Mouse (Mus musculus) right cerebral cortex, adult 2 months (tissue): ENCODE data around the gene Pcgf3.

Source experiments
- DNase-seq, 2 experiments: peaks; one replicate each; pipeline ENCODE4 v3.0.0; 2021 to 2022; ENCODE audit warnings: low spot score in 2 of 2

Gene Pcgf3

DNA sequence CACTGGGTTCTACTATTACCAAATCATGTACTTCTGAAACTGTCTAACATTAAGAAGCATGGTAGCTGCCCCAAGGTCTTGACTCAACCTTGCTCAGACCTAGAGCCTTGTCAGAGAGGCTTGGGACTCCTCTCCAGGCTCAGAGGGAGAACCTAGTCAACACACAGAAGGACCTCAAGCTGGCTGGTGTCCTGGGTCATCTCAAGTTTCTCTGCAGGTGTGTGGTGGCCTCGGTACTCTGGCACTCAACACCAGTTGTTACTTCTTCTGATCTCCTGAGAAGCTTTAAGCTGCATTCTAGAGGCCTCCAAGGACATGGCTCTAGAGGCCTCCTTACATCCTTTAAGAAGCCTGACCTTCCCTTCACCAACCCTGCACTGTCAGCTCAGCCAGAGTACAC, 93.0 kb downstream of the Pcgf3 start:
- DNase-seq = no peak
